Mouse (Mus musculus): Measurements from ENCODE around the gene Nsmce4a.

The Nsmce4a gene

DNA sequence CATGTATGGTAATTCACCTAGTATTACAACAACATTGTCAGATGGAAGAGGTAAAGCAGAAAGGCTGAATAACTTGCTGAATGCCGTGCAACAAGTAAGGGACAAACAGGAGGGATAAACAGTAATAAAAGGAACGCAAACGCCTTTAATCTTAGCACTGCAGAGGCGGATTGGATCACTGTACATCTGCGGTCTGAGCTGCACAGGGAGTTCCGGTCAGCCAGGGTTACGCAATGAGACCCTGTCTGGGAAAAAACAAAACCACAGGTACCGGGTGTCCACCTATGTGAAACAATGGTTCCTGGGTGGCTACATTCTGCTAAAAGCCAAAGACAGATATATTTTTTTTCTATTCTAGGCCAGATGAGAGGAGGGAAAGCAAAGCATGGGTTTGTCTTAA, 49.5 kb downstream of the Nsmce4a start:
- Histone ChIP-seq H3K4me3 (replicated peaks; ENCODE audit: low read length) (no peak overlapping the region), H3K4me1 (replicated peaks; ENCODE audit: low read depth, low read length) (peaks cover 15% of the 10 kb centered on the region), H3K27me3 (ENCODE audit: insufficient read depth, low read length) (no peaks in the 10 kb centered on the region), H3K36me3 (ENCODE audit: insufficient read depth, low read length) (no peaks in the 10 kb centered on the region), H3K9me3 (ENCODE audit: low read length) (peaks cover 6% of the 10 kb centered on the region; the same call in 1 of the 2 replicates)
- no peak for TF ChIP-seq POU5F1 (IDR thresholded peaks at IDR 0.05; ENCODE audit: borderline replicate concordance, low read length)
- TF ChIP-seq NANOG (IDR thresholded peaks at IDR 0.05; ENCODE audit: borderline replicate concordance, low read length), result no peak
- no peak for TF ChIP-seq CTCF (conservative IDR thresholded peaks at IDR 0.05; ENCODE audit: low read length)

DNA sequence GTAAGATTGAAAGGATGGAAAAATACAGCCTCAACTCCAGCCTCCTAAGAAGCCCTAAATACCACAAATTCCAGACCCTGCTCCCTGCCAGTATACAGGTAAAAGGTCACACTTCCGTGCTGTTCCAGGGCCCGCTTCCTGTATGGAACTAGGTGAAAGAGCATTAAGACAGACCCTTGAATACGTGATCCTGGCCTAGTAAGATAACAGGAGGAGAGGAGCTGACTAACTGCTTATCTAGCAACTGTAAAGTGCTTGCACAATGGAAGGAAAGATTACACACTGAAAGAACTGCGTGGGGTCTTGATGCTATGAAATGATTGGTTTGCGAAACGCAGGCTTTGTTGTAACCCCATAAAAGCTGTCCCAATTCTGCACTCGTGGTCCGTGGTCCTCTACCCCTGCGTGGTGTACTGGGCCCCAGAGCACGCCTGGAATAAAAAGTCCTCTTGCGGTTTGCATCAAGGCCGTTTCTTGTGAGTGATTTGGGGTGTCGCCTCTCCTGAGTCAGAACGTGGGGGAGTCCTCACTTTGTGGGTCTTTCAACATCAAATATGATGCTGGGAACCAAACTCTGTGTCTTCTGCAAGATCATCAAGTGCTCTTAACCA, 52.0 kb downstream of the Nsmce4a start:
- H3K9me3 ChIP-seq (ENCODE audit: low read length), result peaks cover 6% of the 10 kb centered on the region; the same call in 1 of the 2 replicates
- peaks cover 2% of the 10 kb centered on the region; the same call in 1 of the 2 replicates for H3K36me3 ChIP-seq (ENCODE audit: insufficient read depth, low read length)
- peaks cover 24% of the 10 kb centered on the region for H3K4me1 ChIP-seq (replicated peaks; ENCODE audit: low read depth, low read length)
- no peak overlapping the region for H3K4me3 ChIP-seq (replicated peaks; ENCODE audit: low read length)
- no peak for TF ChIP-seq POU5F1 (IDR thresholded peaks at IDR 0.05; ENCODE audit: borderline replicate concordance, low read length)
- TF ChIP-seq NANOG (IDR thresholded peaks at IDR 0.05; ENCODE audit: borderline replicate concordance, low read length), result no peak
- TF ChIP-seq CTCF (conservative IDR thresholded peaks at IDR 0.05; ENCODE audit: low read length), result no peak
- no peaks in the 10 kb centered on the region for H3K27me3 ChIP-seq (ENCODE audit: insufficient read depth, low read length)

- Histone ChIP-seq H3K4me1 (replicated peaks; ENCODE audit: low read depth, low read length) (peaks cover 24% of the 10 kb centered on the region), H3K9me3 (ENCODE audit: low read length) (peaks cover 6% of the 10 kb centered on the region; the same call in 1 of the 2 replicates), H3K4me3 (replicated peaks; ENCODE audit: low read length) (peak within 1 kb of the TSS; percentile 98), H3K27me3 (ENCODE audit: insufficient read depth, low read length) (no peaks in the 10 kb centered on the region), H3K36me3 (ENCODE audit: insufficient read depth, low read length) (peaks cover 5% of the 10 kb centered on the region)
- TF ChIP-seq NANOG (IDR thresholded peaks at IDR 0.05; ENCODE audit: borderline replicate concordance, low read length), result no peak
- no peak for TF ChIP-seq POU5F1 (IDR thresholded peaks at IDR 0.05; ENCODE audit: borderline replicate concordance, low read length)
- TF ChIP-seq CTCF (conservative IDR thresholded peaks at IDR 0.05; ENCODE audit: low read length), result no peak
These were observed 52.9 kb downstream of the Nsmce4a start, which contains the start of gene Ate1 for GRCm38 (mm10) chr7:130520049-130520425. Gene Ate1 (minus strand): TSS chr7:130520369.

- H3K4me3 ChIP-seq (replicated peaks; ENCODE audit: low read length), result peak overlapping the region; percentile 98
- H3K36me3 ChIP-seq (ENCODE audit: insufficient read depth, low read length), result peaks cover 9% of the 10 kb centered on the region
- TF ChIP-seq NANOG (IDR thresholded peaks at IDR 0.05; ENCODE audit: borderline replicate concordance, low read length) (no peak), CTCF (conservative IDR thresholded peaks at IDR 0.05; ENCODE audit: low read length) (no peak), POU5F1 (IDR thresholded peaks at IDR 0.05; ENCODE audit: borderline replicate concordance, low read length) (no peak)
- H3K27me3 ChIP-seq (ENCODE audit: insufficient read depth, low read length), result no peaks in the 10 kb centered on the region
- H3K9me3 ChIP-seq (ENCODE audit: low read length), result peaks cover 6% of the 10 kb centered on the region; the same call in 1 of the 2 replicates
- peaks cover 24% of the 10 kb centered on the region for H3K4me1 ChIP-seq (replicated peaks; ENCODE audit: low read depth, low read length)
These were observed 53.5 kb downstream of the Nsmce4a start for GRCm38 (mm10) chr7:130519096-130520048.

DNA sequence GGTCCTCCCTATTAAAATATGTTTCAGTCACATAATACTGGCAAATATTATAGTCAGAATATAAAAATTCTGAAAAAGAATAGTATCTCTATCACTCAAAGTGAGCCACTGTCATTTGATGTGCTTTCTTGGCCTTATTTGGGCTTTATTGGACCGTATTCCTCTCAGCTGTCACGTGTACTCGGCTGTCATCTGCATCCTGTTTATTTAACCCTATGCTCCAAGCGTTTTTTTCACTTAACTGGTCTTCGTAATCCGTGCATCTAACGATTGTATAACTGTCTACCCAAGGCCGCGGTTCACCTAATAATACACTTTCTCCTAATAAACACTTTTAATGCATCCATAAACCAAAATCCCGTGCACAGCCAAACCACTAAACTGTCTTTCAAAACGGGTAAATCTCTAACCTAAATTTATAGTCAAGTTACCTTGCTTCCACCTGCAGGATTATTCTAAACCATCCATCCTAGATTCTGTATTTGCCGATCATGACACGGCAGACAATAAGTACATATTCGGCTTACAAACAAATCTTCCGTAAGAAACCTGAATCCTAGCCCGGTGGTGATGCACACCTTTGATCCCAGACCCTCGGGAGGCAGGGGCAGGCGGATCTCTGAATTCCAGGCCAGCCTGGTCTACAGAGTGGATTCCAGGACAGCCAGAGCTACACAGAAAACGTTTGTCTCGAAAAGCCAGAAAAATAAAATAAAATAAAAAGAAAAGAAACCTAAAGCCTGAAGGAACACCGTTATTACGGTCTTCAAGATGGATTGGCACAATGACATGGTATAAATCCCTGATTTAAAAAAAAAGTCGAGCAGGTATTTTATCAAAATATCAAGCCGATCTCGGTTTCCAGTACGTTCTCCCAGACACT, 54.5 kb downstream of the Nsmce4a start:
- peaks cover 24% of the 10 kb centered on the region for H3K4me1 ChIP-seq (replicated peaks; ENCODE audit: low read depth, low read length)
- peaks cover 6% of the 10 kb centered on the region; the same call in 1 of the 2 replicates for H3K9me3 ChIP-seq (ENCODE audit: low read length)
- TF ChIP-seq CTCF (conservative IDR thresholded peaks at IDR 0.05; ENCODE audit: low read length) (no peak), POU5F1 (IDR thresholded peaks at IDR 0.05; ENCODE audit: borderline replicate concordance, low read length) (no peak), NANOG (IDR thresholded peaks at IDR 0.05; ENCODE audit: borderline replicate concordance, low read length) (no peak)
- peak overlapping the region; percentile 98 for H3K4me3 ChIP-seq (replicated peaks; ENCODE audit: low read length)
- no peaks in the 10 kb centered on the region for H3K27me3 ChIP-seq (ENCODE audit: insufficient read depth, low read length)
- peaks cover 16% of the 10 kb centered on the region for H3K36me3 ChIP-seq (ENCODE audit: insufficient read depth, low read length)

DNA sequence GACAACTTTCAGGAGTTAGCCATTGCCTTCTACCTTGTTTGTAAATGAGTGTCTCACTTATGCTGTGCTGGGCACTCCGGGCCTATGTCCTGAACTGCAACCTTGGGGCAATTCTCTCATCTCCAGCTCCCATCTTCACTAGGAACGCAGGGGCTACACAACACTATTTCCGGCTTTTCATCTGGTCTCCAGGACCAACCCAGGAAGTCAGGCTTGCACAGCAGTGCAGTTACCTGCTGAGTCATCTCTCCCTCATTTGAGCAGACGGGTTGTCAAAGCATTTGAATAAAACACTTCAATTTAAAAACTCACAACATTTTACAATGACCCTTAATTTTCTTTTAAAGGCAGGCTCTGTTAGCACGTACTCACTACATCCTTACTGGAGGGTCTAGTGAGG, 62.7 kb downstream of the Nsmce4a start:
- H3K4me1 ChIP-seq (replicated peaks; ENCODE audit: low read depth, low read length), result peaks cover 9% of the 10 kb centered on the region
- no peaks in the 10 kb centered on the region for H3K27me3 ChIP-seq (ENCODE audit: insufficient read depth, low read length)
- TF ChIP-seq NANOG (IDR thresholded peaks at IDR 0.05; ENCODE audit: borderline replicate concordance, low read length) (no peak), POU5F1 (IDR thresholded peaks at IDR 0.05; ENCODE audit: borderline replicate concordance, low read length) (no peak), CTCF (conservative IDR thresholded peaks at IDR 0.05; ENCODE audit: low read length) (no peak)
- no peak overlapping the region for H3K4me3 ChIP-seq (replicated peaks; ENCODE audit: low read length)
- H3K36me3 ChIP-seq (ENCODE audit: insufficient read depth, low read length), result peaks cover 79% of the 10 kb centered on the region
- H3K9me3 ChIP-seq (ENCODE audit: low read length), result no peaks in the 10 kb centered on the region

- Histone ChIP-seq H3K4me3 (replicated peaks; ENCODE audit: low read length) (no peak overlapping the region), H3K36me3 (ENCODE audit: insufficient read depth, low read length) (peaks cover 61% of the 10 kb centered on the region), H3K27me3 (ENCODE audit: insufficient read depth, low read length) (no peaks in the 10 kb centered on the region), H3K4me1 (replicated peaks; ENCODE audit: low read depth, low read length) (no peaks in the 10 kb centered on the region), H3K9me3 (ENCODE audit: low read length) (no peaks in the 10 kb centered on the region)
- TF ChIP-seq NANOG (IDR thresholded peaks at IDR 0.05; ENCODE audit: borderline replicate concordance, low read length) (no peak), POU5F1 (IDR thresholded peaks at IDR 0.05; ENCODE audit: borderline replicate concordance, low read length) (no peak), CTCF (conservative IDR thresholded peaks at IDR 0.05; ENCODE audit: low read length) (no peak)
These were observed 69.9 kb downstream of the Nsmce4a start for GRCm38 (mm10) chr7:130503006-130503405.

All from E14TG2a.4 (cell line).